Mouse (Mus musculus): ENCODE data around the gene Fgd3.

- TF ChIP-seq CTCF (IDR thresholded peaks at IDR 0.05; ENCODE audit: borderline replicate concordance, insufficient read depth, low read depth, low read length) (no peak), POLR2A (IDR thresholded peaks at IDR 0.05; ENCODE audit: borderline replicate concordance, insufficient read depth, low read length) (no peak)
These were observed 33.9 kb upstream of the Fgd3 start for GRCm38 (mm10) chr13:49353991-49354507.

All from cerebellum, adult 2 months (tissue).